Mouse (Mus musculus) neural tube, postnatal 0 days (tissue): ENCODE measurements around the gene Uqcc2. TPM values are rescaled to one million over a fixed set of nuclear protein-coding genes. Genes with fewer than 3 reads are reported as not detected.

Source experiments
- microRNA-seq: library from miRNA; unstranded; fragments of <30 nt; microRNA quantifications from one replicate; pipeline ENCODE4, GENCODE M21; 2016
- polyA plus RNA-seq: library from polyadenylated mRNA; unstranded; fragments of >200 nt; fragmentation: Nextera tagmentation; extraction: Ambion mirVana; gene quantifications from 2 replicates; pipeline ENCODE4 v1.2.1, GENCODE M21; 2015

Uqcc2 gene
- 428 and 441 TPM in 2 replicates for polyA plus RNA-seq

DNA sequence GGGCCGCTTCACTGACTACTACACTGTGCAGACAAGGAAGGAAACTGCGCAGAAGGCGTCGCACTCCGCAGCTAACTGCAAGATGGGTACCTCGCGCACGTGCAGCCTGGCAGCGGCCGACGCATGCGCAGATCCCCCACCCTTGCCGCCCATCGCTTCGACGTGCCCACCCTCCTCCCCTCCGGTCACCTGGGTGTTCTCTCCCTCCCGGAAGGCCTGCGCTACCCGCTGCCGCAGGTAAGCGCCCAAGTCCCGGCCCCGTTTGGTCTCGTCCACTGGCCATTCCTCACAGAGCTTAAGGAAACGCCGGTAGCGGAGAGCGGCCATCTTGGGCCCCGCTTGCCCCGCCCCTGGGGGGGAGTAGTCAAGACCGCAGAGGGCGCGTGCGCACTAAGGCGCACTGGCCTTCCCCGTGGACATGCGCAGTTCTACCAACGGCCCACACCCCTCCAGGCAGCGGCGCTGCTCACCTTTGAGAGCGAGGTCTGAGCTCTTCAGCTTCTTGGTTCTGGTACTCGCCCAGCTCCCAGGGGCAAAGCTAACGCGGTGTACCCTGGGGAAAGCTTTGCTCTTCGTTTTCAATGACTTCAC, at the start of gene Uqcc2:
Uqcc2 (minus strand) TSS at position 366 of the 591 bp plus-strand sequence.

DNA sequence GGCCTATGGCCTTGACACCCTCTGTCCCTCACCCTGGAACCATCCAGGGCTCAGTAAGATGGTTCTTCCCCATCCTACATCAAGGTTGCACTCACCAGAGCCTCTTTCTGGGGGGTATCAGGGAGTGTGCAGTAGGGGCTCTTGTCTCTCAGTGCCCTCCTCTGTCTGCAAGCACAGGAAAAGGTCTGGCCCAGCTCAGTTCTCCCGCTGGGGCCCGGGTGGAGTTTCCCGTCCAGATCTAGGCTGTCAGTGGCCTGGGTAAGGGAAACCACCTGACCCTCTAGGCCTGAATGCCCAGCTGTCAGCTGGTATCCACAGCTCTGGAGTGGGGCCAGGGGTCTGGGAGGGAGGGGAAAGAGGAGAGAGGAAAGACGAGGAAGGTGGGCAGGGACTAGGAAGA, 33.8 kb upstream of the Uqcc2 start, which contains the start of gene Ip6k3:
Ip6k3 (minus strand) TSS at position 251 of the 400 bp plus-strand sequence.

Small RNA genes within 50 kb of the gene (microRNA-seq; reads per million reads assigned to microRNA genes)
- not detected for gene Mir7677

Other genes starting within 250 kb of the Uqcc2 start
- 1.1 and 1.9 TPM in 2 replicates for gene Kifc5b, start 216.8 kb downstream of the Uqcc2 start, polyA plus RNA-seq
- 34.9 and 37.9 TPM in 2 replicates for gene Phf1, start 200.9 kb downstream of the Uqcc2 start, polyA plus RNA-seq
- 153 and 164 TPM in 2 replicates for gene Cuta, start 194.3 kb downstream of the Uqcc2 start, polyA plus RNA-seq
- 4.4 and 6.5 TPM in 2 replicates for gene Syngap1, start 192.7 kb downstream of the Uqcc2 start, polyA plus RNA-seq
- 8.6 and 9.9 TPM in 2 replicates for gene Zbtb9, start 160.7 kb downstream of the Uqcc2 start, polyA plus RNA-seq
- gene Bak1, start 104.9 kb downstream of the Uqcc2 start, polyA plus RNA-seq = 4.9 and 5.1 TPM in 2 replicates
- gene Itpr3, start 76.6 kb downstream of the Uqcc2 start, polyA plus RNA-seq = 1.1 and 1.5 TPM in 2 replicates
- gene Ip6k3, start 33.9 kb upstream of the Uqcc2 start, polyA plus RNA-seq = 0.37 and 0.44 TPM in 2 replicates
- 22.2 and 24.3 TPM in 2 replicates for gene Lemd2, start 70.6 kb upstream of the Uqcc2 start, polyA plus RNA-seq